Mouse (Mus musculus): ENCODE results near the gene Zdhhc18.

DNA sequence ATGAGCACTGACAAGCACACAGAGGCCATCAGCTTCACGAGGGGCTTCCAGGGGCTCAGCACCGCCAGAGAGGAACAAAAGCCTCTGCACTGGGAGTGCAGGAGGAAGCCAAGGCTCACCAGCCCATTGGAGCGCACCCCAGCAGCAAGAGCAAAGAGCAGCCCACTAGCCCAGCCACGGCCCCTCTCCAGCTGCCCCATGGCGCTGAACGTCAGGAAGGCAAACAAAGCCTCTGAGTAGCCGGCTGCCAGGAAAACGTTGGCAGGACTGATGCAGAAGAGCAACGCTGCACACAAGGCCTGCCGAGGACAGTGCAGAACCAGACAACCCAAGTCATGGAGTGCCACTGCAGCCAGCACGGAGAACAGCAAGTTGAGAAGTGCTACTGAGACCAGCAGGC, 15.2 kb upstream of the Zdhhc18 start:
- TF ChIP-seq CTCF (IDR thresholded peaks at IDR 0.05) (no peak), EP300 (IDR thresholded peaks at IDR 0.05) (no peak)
